Mouse (Mus musculus) kidney, adult 11 months (tissue): Measurements from ENCODE around the gene Serpinb8.
A peak's percentile ranks its signal among the peaks of the same experiment; 100 is the strongest.

Experiments used
- DNase-seq: peaks from one replicate; pipeline ENCODE4 v3.0.0; 2022

Serpinb8 gene

GRCm38 (mm10) chr1:107589691-107590470 lies at the start of gene Serpinb8:
Serpinb8 (plus strand) TSS chr1:107590006.
- DNase-seq: peak; percentile 66

GRCm38 (mm10) chr1:107559494-107559893 lies 30.3 kb upstream of the Serpinb8 start:
- no peak for DNase-seq

- DNase-seq: no peak
Measured at GRCm38 (mm10) chr1:107562110-107562509, 27.7 kb upstream of the Serpinb8 start.

- no peak for DNase-seq
Measured at GRCm38 (mm10) chr1:107565644-107566043, 24.2 kb upstream of the Serpinb8 start.

GRCm38 (mm10) chr1:107576094-107576493 lies 13.7 kb upstream of the Serpinb8 start:
- DNase-seq: no peak

GRCm38 (mm10) chr1:107577514-107577913 lies 12.3 kb upstream of the Serpinb8 start:
- DNase-seq: no peak

- no peak for DNase-seq
Measured at GRCm38 (mm10) chr1:107581220-107581619, 8.6 kb upstream of the Serpinb8 start.

GRCm38 (mm10) chr1:107582900-107583299 lies 6.9 kb upstream of the Serpinb8 start:
- no peak for DNase-seq

- no peak for DNase-seq
Measured at GRCm38 (mm10) chr1:107583958-107584376, 5.8 kb upstream of the Serpinb8 start.

GRCm38 (mm10) chr1:107584932-107585331 lies 4.9 kb upstream of the Serpinb8 start:
- DNase-seq: no peak

GRCm38 (mm10) chr1:107586196-107586595 lies 3.6 kb upstream of the Serpinb8 start:
- no peak for DNase-seq

- DNase-seq: no peak
Measured at GRCm38 (mm10) chr1:107588206-107588605, 1.6 kb upstream of the Serpinb8 start.

GRCm38 (mm10) chr1:107588642-107589041 lies 1.2 kb upstream of the Serpinb8 start:
- no peak for DNase-seq

- no peak for DNase-seq
Measured at GRCm38 (mm10) chr1:107592644-107593043, 2.8 kb downstream of the Serpinb8 start.

GRCm38 (mm10) chr1:107593469-107593868 lies 3.7 kb downstream of the Serpinb8 start:
- no peak for DNase-seq

- no peak for DNase-seq
Measured at GRCm38 (mm10) chr1:107596874-107597273, 7.1 kb downstream of the Serpinb8 start.

GRCm38 (mm10) chr1:107598476-107598875 lies 8.7 kb downstream of the Serpinb8 start:
- no peak for DNase-seq

- no peak for DNase-seq
Measured at GRCm38 (mm10) chr1:107608942-107609341, 19.1 kb downstream of the Serpinb8 start.

GRCm38 (mm10) chr1:107614087-107614486 lies 24.3 kb downstream of the Serpinb8 start:
- DNase-seq: no peak

GRCm38 (mm10) chr1:107622017-107622416 lies 32.2 kb downstream of the Serpinb8 start:
- no peak for DNase-seq

- DNase-seq: no peak
Measured at GRCm38 (mm10) chr1:107635936-107636335, 46.1 kb downstream of the Serpinb8 start.

GRCm38 (mm10) chr1:107638056-107638455 lies 48.2 kb downstream of the Serpinb8 start:
- DNase-seq: peak; percentile 78

- no peak for DNase-seq
Measured at GRCm38 (mm10) chr1:107638459-107638858, 48.7 kb downstream of the Serpinb8 start.

GRCm38 (mm10) chr1:107642457-107643118 lies 52.8 kb downstream of the Serpinb8 start:
- no peak for DNase-seq
